Mouse (Mus musculus): ENCODE data around the gene Apobec4.

- no peak for TF ChIP-seq CTCF (IDR thresholded peaks at IDR 0.05; ENCODE audit: low read depth, low read length)
- no peak for TF ChIP-seq GATA1 (IDR thresholded peaks at IDR 0.05; ENCODE audit: borderline replicate concordance, low read length)
- TF ChIP-seq TAL1 (conservative IDR thresholded peaks at IDR 0.05; ENCODE audit: low read depth, low read length), result no peak
- TF ChIP-seq GATA2 (IDR thresholded peaks at IDR 0.05; ENCODE audit: borderline replicate concordance, low read depth, low read length), result no peak
Observed at GRCm38 (mm10) chr1:152718200-152718599, 32.2 kb upstream of the Apobec4 start.

Measured in G1E (cell line).